Mouse (Mus musculus) erythroblast, embryonic 14.5 days (primary cell): Measurements from ENCODE around the gene Ssr4. TPM values are rescaled to one million over a fixed set of nuclear protein-coding genes. Genes with fewer than 3 reads are reported as not detected.

Source experiments
- H3K27me3 ChIP-seq: 2 replicates; pipeline ENCODE4 v1.6.1; 2012; ENCODE audit warnings: inconsistent platforms; ENCODE audit not compliant: control insufficient read depth
- H3K36me3 ChIP-seq: 2 replicates; pipeline ENCODE4 v1.6.1; 2012; ENCODE audit warnings: mild to moderate bottlenecking, inconsistent platforms; ENCODE audit not compliant: control insufficient read depth
- H3K4me1 ChIP-seq: 2 replicates; pipeline ENCODE4 v1.6.1; 2012; ENCODE audit warnings: inconsistent platforms; ENCODE audit not compliant: control insufficient read depth
- H3K4me3 ChIP-seq: replicated peaks from 2 replicates; pipeline ENCODE3; 2012; ENCODE audit warnings: moderate library complexity, mild to moderate bottlenecking, inconsistent platforms
- H3K9me3 ChIP-seq: 2 replicates; pipeline ENCODE4 v1.6.1; 2012; ENCODE audit warnings: low read length, inconsistent platforms, mixed read lengths; ENCODE audit not compliant: control insufficient read depth
- GATA1 ChIP-seq: IDR thresholded peaks from 2 replicates; pipeline ENCODE4 v1.6.1; 2012; ENCODE audit warnings: low read length, inconsistent platforms, mixed read lengths
- TAL1 ChIP-seq: IDR thresholded peaks from 3 replicates; pipeline ENCODE4 v1.6.1; 2012; ENCODE audit warnings: low read length, inconsistent platforms, mixed read lengths
- polyA plus RNA-seq: library from polyadenylated mRNA; stranded (reverse); fragments of >175 nt; gene quantifications from 2 replicates; pipeline ENCODE4 v1.2.3, GENCODE M21; 2012

Ssr4 gene
- polyA plus RNA-seq, 1 experiment: 2.6 TPM

DNA sequence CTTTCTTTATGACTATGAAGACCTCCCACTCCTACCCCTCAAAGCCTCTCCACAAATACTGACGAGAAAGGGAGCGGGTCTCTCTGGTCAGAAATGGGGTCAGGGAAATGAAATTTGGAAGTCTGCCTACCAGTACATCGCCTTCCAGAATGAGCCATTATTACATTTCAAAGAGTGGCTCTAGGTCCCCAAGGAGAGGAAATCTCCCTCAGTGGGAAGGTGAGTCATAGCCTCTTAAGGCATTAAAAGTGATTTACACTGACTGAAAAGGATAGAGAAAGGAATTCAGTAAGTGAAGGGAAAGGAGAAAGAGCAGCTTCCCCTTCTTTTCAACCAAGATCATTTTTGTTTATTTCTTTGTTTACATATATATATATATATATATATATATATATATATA, 49.9 kb downstream of the Ssr4 start:
- H3K9me3 ChIP-seq: no peaks in the 10 kb centered on the region
- H3K4me3 ChIP-seq: no peak overlapping the region
- H3K36me3 ChIP-seq: no peaks in the 10 kb centered on the region
- no peaks in the 10 kb centered on the region for H3K4me1 ChIP-seq
- TF ChIP-seq TAL1 (no peak), GATA1 (no peak)
- no peaks in the 10 kb centered on the region; the same call in 1 of the 2 replicates for H3K27me3 ChIP-seq

Other genes with a start within 250 kb of the Ssr4 start
- gene Dusp9, start 147.6 kb upstream of the Ssr4 start, polyA plus RNA-seq: 0.10 TPM in 2 replicates
- gene Pnck, start 126.9 kb upstream of the Ssr4 start, polyA plus RNA-seq: not detected in 2 replicates
- gene Slc6a8, start 113.9 kb upstream of the Ssr4 start, polyA plus RNA-seq: not detected in 2 replicates
- 1.6 and 1.8 TPM in 2 replicates for gene Bcap31, start 70.9 kb upstream of the Ssr4 start, polyA plus RNA-seq
- 1.6 and 2.2 TPM in 2 replicates for gene Abcd1, start 70.4 kb upstream of the Ssr4 start, polyA plus RNA-seq
- gene Plxnb3, start 29.9 kb upstream of the Ssr4 start, polyA plus RNA-seq: not detected in 2 replicates
- not detected in 2 replicates for gene Srpk3, start 12.6 kb upstream of the Ssr4 start, polyA plus RNA-seq
- gene Idh3g, start 131 bp upstream of the Ssr4 start, polyA plus RNA-seq: 4.3 and 5.1 TPM in 2 replicates
- 0.02 TPM in 1 of 2 replicates, not detected in the other for gene Pdzd4, start 37.9 kb downstream of the Ssr4 start, polyA plus RNA-seq
- not detected in 2 replicates for gene Avpr2, start 105.1 kb downstream of the Ssr4 start, polyA plus RNA-seq
- gene L1cam, start 109.1 kb downstream of the Ssr4 start, polyA plus RNA-seq: 0.05 and 0.09 TPM in 2 replicates
- 0.27 and 0.38 TPM in 2 replicates for gene Arhgap4, start 134.8 kb downstream of the Ssr4 start, polyA plus RNA-seq
- gene Naa10, start 134.9 kb downstream of the Ssr4 start, polyA plus RNA-seq: 17.2 and 21.3 TPM in 2 replicates
- gene Renbp, start 143.8 kb downstream of the Ssr4 start, polyA plus RNA-seq: 0.91 and 3.1 TPM in 2 replicates
- gene Hcfc1, start 179.3 kb downstream of the Ssr4 start, polyA plus RNA-seq: 13.7 and 22.5 TPM in 2 replicates
- gene Irak1, start 236.9 kb downstream of the Ssr4 start, polyA plus RNA-seq: 16.2 and 16.9 TPM in 2 replicates